Comparison of ENCODE assay signal across 8 mouse cellular contexts in the genomic region with DNA sequence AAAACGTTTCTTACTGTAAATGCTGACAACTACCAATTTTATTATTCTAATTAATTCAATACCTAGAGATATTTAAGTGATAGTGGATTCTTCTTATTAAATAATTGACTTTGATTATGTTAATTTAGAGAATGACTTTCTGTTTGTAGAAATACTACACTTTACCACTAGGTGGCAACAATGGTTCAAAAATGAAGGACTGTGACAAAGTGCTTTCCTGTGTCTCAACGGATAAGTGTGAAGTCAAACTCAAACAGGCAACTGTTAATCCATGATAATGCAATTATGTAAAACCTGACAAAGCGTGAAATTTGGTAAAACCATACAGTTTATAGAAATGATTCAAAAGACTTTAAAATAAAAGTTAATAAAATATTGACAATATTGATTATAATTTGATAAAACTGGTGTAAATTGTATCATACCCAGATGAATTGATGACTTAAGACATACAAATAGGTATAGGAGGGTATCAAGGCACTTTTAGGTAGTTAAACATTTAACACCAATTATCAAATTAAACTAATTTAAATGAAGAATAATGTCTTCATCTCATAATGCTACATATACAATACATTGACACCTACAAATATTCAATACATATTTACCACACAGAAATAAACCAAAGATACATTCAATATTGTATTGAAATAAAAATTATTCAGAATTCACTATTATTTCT.
A peak's percentile ranks its signal among the peaks of the same experiment; 100 is the strongest.
DNase-seq lines count a peak whose midpoint lies in the region; ATAC-seq and TF ChIP-seq lines count a peak whose summit lies in the region.
"Had no signal": no experiment of that assay in that cellular context is flagged by ENCODE, and none has a peak within 500 bp of the region (broad histone marks: within the 10 kb centered on the region; RNA-seq: fewer than 3 reads in every experiment).

No protein-coding gene starts in this region.

- intact Hi-C loops in left cerebral cortex, adult 2 months (cut with DNase I): loop anchor here (1.0 to 5.0 kb wide), 5 partner anchors 615 to 1424 kb away; no protein-coding TSS in a partner anchor
- intact Hi-C loops in left cerebral cortex, postnatal 4 days (cut with DNase I): loop anchor here (5.0 to 10.0 kb wide), 4 partner anchors 614 to 987 kb away; no protein-coding TSS in a partner anchor

- no peak overlapping the region for H3K9ac ChIP-seq in forebrain, embryonic 16.5 days (replicated peaks; ENCODE audit: low read depth, low read length)
- H3K9ac ChIP-seq: limb, embryonic 12.5 days had no signal

- no peaks in the 10 kb centered on the region for H3K4me1 ChIP-seq in forebrain, embryonic 16.5 days (replicated peaks; ENCODE audit: control insufficient read depth, insufficient read depth, low read length)
- H3K4me1 ChIP-seq: limb, embryonic 12.5 days had no signal

- WGBS in forebrain, embryonic 16.5 days: 2% methylated on average over 3 of the region's 3 CpGs

- no peak for DNase-seq in left cerebral cortex, adult 2 months (ENCODE audit: extremely low spot score in 1 of 2, low spot score in 2 of 2)
- DNase-seq in left cerebral cortex, postnatal 4 days: no peak
- peak; percentile 51 for DNase-seq in R1 (ENCODE audit: low read depth, low spot score)
- no peak for DNase-seq in adrenal gland, adult 2 months
- no peak for DNase-seq in cerebellum, adult 11 months

- no peak overlapping the region for H3K4me2 ChIP-seq in forebrain, embryonic 16.5 days (ENCODE audit: low read length)
- H3K4me2 ChIP-seq: limb, embryonic 12.5 days had no signal

- peak; percentile 81 for TF ChIP-seq CTCF in left cerebral cortex, adult 2 months (IDR thresholded peaks at IDR 0.05)

- H3K27me3 ChIP-seq in forebrain, embryonic 16.5 days (replicated peaks; ENCODE audit: control insufficient read depth, insufficient read depth, low read length): no peaks in the 10 kb centered on the region
- H3K27me3 ChIP-seq: limb, embryonic 12.5 days had no signal

- no peaks in the 10 kb centered on the region for H3K9me3 ChIP-seq in forebrain, embryonic 16.5 days (ENCODE audit: control insufficient read depth, low read length)
- H3K9me3 ChIP-seq: limb, embryonic 12.5 days had no signal

- ATAC-seq in forebrain, embryonic 16.5 days: peak; percentile 80
- 0 out of 2 replicates have a peak, but pooled peaks have one; percentile 36 for ATAC-seq in neutrophil, adult 5-6 weeks (ENCODE audit: extremely low read depth, insufficient number of reproducible peaks, low FRiP score, poor library complexity, severe bottlenecking)

- no peak overlapping the region for H3K27ac ChIP-seq in left cerebral cortex, adult 2 months
- H3K27ac ChIP-seq in forebrain, embryonic 16.5 days (ENCODE audit: low read length): no peak overlapping the region
- H3K27ac ChIP-seq: limb, embryonic 12.5 days had no signal

- no peak overlapping the region for H3K4me3 ChIP-seq in left cerebral cortex, adult 2 months
- no peak overlapping the region for H3K4me3 ChIP-seq in forebrain, embryonic 16.5 days (replicated peaks; ENCODE audit: low read length)
- H3K4me3 ChIP-seq: limb, embryonic 12.5 days had no signal

- H3K36me3 ChIP-seq in forebrain, embryonic 16.5 days (ENCODE audit: control insufficient read depth, insufficient read depth): no peaks in the 10 kb centered on the region
- H3K36me3 ChIP-seq: limb, embryonic 12.5 days had no signal
